Mouse (Mus musculus) thymus, adult 2 months (tissue): ENCODE measurements around the gene Dnaja1. TPM values are rescaled to one million over a fixed set of nuclear protein-coding genes. Genes with fewer than 3 reads are reported as not detected.

Experiments used
- DNase-seq: peaks from one replicate; pipeline ENCODE4 v3.0.0; 2021
- H3K27ac ChIP-seq: fragments of 200-500 bp; 2 replicates; pipeline ENCODE4 v1.5.1; 2012; ENCODE audit warnings: low read length, control low read depth; ENCODE audit not compliant: control insufficient read depth, insufficient read depth
- H3K27me3 ChIP-seq: fragments of 200-500 bp; 2 replicates; pipeline ENCODE4 v1.6.1; 2012; ENCODE audit warnings: mild to moderate bottlenecking, low read length, moderate library complexity, mixed read lengths; ENCODE audit not compliant: control insufficient read depth, insufficient read depth
- H3K36me3 ChIP-seq: fragments of 200-500 bp; 2 replicates; pipeline ENCODE4 v1.6.1; 2012; ENCODE audit warnings: mild to moderate bottlenecking, low read length, moderate library complexity; ENCODE audit not compliant: control insufficient read depth, insufficient read depth
- H3K4me1 ChIP-seq: fragments of 200-500 bp; replicated peaks from 2 replicates; pipeline ENCODE4 v1.6.1; 2012; ENCODE audit warnings: low read length; ENCODE audit not compliant: control insufficient read depth, insufficient read depth
- H3K4me3 ChIP-seq: fragments of 200-500 bp; 2 replicates; pipeline ENCODE4 v1.5.1; 2012; ENCODE audit warnings: mild to moderate bottlenecking, low read length, control low read depth, moderate library complexity; ENCODE audit not compliant: control insufficient read depth, insufficient read depth
- CTCF ChIP-seq: fragments of 200-500 bp; IDR thresholded peaks from 2 replicates; pipeline ENCODE4 v1.5.1; 2012; ENCODE audit warnings: mild to moderate bottlenecking, control low read depth, low read length, moderate library complexity, borderline replicate concordance; ENCODE audit not compliant: control insufficient read depth, poor library complexity, insufficient read depth; ENCODE audit errors: extremely low read depth
- POLR2A ChIP-seq: fragments of 200-500 bp; IDR thresholded peaks from 2 replicates; pipeline ENCODE4 v1.6.1; 2012; ENCODE audit warnings: mild to moderate bottlenecking, low read length, control low read depth, moderate library complexity; ENCODE audit not compliant: control insufficient read depth, poor library complexity, insufficient read depth; ENCODE audit errors: extremely low read depth
- WGBS: fragments of 180-500 bp; shearing (Covaris S2); methylation state at CpG from one replicate; pipeline ENCODE4 v1.1.7; 2018; 5-methylcytosine and 5-hydroxymethylcytosine counted together
- polyA plus RNA-seq: library from polyadenylated mRNA; depleted of rRNA; stranded (reverse); fragments of >200 nt; gene quantifications from 2 replicates; pipeline ENCODE4 v1.2.3, GENCODE M21; 2012; rRNA removed

Gene Dnaja1
- polyA plus RNA-seq, 1 experiment, result 13.4 TPM

DNA sequence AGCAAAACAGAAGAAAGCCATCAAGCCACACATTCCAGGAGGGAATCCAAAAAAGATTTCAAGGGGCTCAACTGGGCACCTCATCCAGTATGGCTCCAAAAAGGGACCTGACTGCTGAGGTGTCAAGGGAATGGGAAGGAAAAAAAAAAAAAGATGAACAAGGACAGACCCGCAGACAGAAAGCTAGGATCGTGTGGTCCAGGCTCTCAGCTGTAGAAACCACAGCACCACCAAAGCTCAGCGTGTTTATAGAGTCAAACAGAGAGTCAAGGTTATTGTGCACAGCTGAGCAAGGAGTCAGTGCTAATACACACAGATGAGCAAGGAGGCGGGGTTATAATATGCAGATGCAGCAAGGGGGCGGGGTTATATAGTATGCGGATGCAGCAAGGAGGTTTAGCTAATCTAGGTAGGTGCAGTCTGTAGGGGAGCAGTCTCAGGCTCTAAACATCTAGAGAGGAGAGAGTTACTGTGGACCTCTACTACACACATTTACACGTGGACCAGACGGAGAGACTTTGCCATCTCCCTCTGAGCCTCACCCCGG, 63.7 kb downstream of the Dnaja1 start:
- Histone ChIP-seq H3K36me3 (no peaks in the 10 kb centered on the region), H3K27me3 (no peaks in the 10 kb centered on the region), H3K4me3 (no peak overlapping the region), H3K27ac (no peak overlapping the region), H3K4me1 (peaks cover 26% of the 10 kb centered on the region)
- TF ChIP-seq CTCF (no peak), POLR2A (no peak)
- WGBS, result 53% methylated on average over 9 of the region's 9 CpGs
- DNase-seq, result no peak

DNA sequence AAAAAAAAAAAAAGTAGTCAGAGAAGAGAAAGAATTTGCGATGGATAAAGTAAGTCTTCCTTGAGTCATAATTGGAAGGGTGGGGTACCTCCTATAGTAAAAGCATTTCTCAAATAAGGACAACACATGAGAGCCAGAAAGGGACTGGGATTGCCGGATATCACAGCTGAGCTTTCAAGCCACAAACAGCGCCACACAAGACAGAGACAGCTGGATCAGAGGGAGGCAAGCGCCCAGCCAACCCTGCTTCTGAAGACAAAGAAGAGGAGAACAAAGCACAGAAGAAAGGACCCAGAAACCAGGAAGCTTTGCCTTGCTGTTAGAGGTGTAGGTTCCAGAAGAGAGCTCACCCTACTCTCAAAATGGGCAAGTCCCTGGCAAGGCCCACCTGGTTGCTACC, 64.6 kb downstream of the Dnaja1 start:
- no peak overlapping the region for H3K4me3 ChIP-seq
- WGBS, result 33% methylated on average over 4 of the region's 4 CpGs
- no peak overlapping the region for H3K27ac ChIP-seq
- DNase-seq, result no peak
- H3K27me3 ChIP-seq, result no peaks in the 10 kb centered on the region
- TF ChIP-seq CTCF (no peak), POLR2A (no peak)
- no peaks in the 10 kb centered on the region for H3K36me3 ChIP-seq
- H3K4me1 ChIP-seq, result peaks cover 18% of the 10 kb centered on the region

Other genes starting within 250 kb of the Dnaja1 start
- 0.04 TPM in 1 of 2 replicates, not detected in the other for gene Tmem215, start 250.0 kb upstream of the Dnaja1 start, polyA plus RNA-seq
- gene Aptx, start 19.0 kb upstream of the Dnaja1 start, polyA plus RNA-seq, result 8.2 and 9.1 TPM in 2 replicates
- 34.9 and 36.7 TPM in 2 replicates for gene Smu1, start 35.8 kb downstream of the Dnaja1 start, polyA plus RNA-seq
- 34.1 and 49.4 TPM in 2 replicates for gene B4galt1, start 131.9 kb downstream of the Dnaja1 start, polyA plus RNA-seq
- gene Spink4, start 197.9 kb downstream of the Dnaja1 start, polyA plus RNA-seq, result 7.1 and 15.8 TPM in 2 replicates
- 94.5 and 166 TPM in 2 replicates for gene Bag1, start 226.1 kb downstream of the Dnaja1 start, polyA plus RNA-seq
- gene Chmp5, start 226.3 kb downstream of the Dnaja1 start, polyA plus RNA-seq, result 12.5 and 16.9 TPM in 2 replicates
- gene Nfx1, start 248.8 kb downstream of the Dnaja1 start, polyA plus RNA-seq, result 39.4 and 43.4 TPM in 2 replicates